Mouse (Mus musculus): ENCODE measurements at regions not wholly inside any gene's neighbourhood (a gene's known extent, or its start where the extent isn't known, plus 50 kb on each side); places are given as distances from the start of the nearest gene placed in this dataset.

DNA sequence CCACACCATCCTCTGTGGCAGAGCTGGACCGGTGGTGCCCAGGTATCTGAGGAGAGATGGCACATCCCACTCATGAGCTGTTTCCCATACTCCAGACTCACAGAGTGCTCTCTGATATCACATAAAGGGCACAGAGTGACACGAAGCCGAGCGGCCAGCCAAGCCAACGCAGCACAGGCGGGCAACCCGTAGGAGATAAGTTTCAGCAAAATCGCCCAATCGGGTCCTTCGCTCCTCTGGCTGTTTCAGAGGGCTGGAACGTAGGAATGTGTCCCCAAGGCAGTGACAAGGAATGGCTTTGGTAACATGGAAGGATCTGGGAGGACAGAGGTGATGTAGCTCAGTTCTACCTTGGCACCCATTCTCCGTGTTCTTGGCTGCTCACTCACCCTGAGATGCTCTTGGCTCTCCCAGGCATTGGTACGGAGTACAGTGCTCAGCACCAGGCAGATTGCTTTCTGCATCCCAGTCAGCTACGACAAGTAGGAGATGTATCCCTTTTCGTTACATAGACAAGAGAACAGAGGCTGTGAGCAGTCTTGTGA lies 56.4 kb upstream of the Ppara start:
- peak overlapping the region; percentile 13; the same call in 1 of the 2 replicates for H3K4me3 ChIP-seq
- WGBS: 88% methylated on average over 15 of the region's 15 CpGs
- no peaks in the 10 kb centered on the region for H3K9me3 ChIP-seq
- peaks cover 74% of the 10 kb centered on the region for H3K4me1 ChIP-seq
- H3K4me2 ChIP-seq (replicated peaks): peak overlapping the region; percentile 81
- H3K9ac ChIP-seq: 0 out of 2 replicates have a peak overlapping the region, but pooled peaks have one; percentile 23
- peaks cover 9% of the 10 kb centered on the region for H3K27me3 ChIP-seq (replicated peaks)
- peaks cover 23% of the 10 kb centered on the region for H3K36me3 ChIP-seq
- ATAC-seq (ENCODE audit: low FRiP score, low read depth): no peak
- H3K27ac ChIP-seq: peak overlapping the region; percentile 77; the same call in 1 of the 2 replicates

DNA sequence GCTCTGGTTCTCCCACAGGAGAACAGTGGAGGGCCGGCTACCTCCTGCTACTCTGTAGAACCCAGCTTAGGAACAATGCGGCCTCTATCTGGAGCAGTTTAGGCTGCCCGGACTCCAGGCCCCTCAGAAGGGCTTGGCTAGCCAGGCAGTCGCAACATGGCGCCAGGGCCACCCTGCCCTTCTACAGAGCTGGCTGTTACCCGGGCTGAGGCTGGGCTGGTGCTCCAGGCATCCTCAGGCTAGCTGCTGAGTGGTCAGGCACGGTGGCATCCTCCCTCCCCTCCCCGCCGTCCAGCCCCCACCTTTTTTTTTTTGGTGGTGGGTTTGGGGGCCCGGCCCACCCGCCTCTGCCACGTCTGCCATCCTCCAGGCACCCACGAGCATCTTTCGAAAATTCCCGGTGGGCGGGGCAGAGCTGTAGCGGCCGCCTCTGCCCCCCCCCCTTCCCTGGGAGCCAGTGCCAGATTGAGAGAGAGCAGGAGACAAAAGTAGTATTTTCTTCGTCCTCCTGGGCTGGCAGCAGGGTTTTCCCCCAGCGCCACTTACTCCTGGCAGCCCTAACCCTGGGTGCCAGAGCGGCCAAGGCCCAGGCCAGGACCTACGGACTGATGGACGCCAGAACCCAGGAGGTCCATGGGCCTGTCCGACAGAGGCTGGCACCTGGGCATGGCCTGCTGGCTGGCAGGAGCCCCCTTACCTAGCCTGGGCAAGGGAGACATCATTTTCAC lies 55.6 kb upstream of the Ppara start:
- H3K9ac ChIP-seq: peak overlapping the region; percentile 53
- no peaks in the 10 kb centered on the region for H3K9me3 ChIP-seq
- peak overlapping the region; percentile 19; the same call in 1 of the 2 replicates for H3K4me3 ChIP-seq
- WGBS: 75% methylated on average over 24 of the region's 24 CpGs
- ATAC-seq (ENCODE audit: low FRiP score, low read depth): peak; percentile 60
- peaks cover 30% of the 10 kb centered on the region for H3K36me3 ChIP-seq
- H3K27ac ChIP-seq: peak overlapping the region; percentile 77
- H3K4me1 ChIP-seq: peaks cover 72% of the 10 kb centered on the region
- peaks cover 6% of the 10 kb centered on the region for H3K27me3 ChIP-seq (replicated peaks)
- peak overlapping the region; percentile 81 for H3K4me2 ChIP-seq (replicated peaks)

DNA sequence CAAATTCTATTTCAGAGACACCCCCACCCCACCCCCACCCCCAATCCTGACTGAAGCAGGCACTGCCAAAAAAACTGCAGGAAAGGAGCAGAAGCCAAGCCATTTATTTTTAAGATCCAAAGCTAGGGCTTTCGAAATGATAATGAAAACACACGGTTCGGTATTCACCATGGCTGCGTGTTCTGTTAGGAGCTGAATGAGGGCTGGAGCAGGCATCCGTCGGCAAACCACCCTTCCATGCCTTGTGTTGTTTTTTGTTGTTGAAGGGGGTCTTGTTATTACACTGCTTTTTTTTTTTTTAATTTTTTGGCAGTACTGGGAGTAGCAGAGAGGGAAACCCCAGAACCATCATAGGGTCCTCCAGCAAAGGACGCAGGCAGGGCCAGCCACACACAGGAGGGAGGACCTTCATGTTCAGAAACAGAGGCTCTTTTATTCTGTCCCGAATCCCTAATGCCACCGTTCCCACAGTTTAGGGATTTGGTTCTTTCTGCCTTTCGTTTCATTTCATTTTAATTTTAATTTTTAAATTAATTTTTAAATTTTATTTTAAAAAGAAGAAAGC lies 54.8 kb upstream of the Ppara start:
- 74% methylated on average over 10 of the region's 10 CpGs for WGBS
- Histone ChIP-seq H3K36me3 (peaks cover 33% of the 10 kb centered on the region), H3K9ac (peak overlapping the region; percentile 53), H3K4me3 (peak overlapping the region; percentile 19; the same call in 1 of the 2 replicates), H3K4me1 (peaks cover 70% of the 10 kb centered on the region), H3K27ac (peak overlapping the region; percentile 77), H3K9me3 (no peaks in the 10 kb centered on the region), H3K27me3 (replicated peaks) (no peaks in the 10 kb centered on the region), H3K4me2 (replicated peaks) (peak overlapping the region; percentile 81)
- ATAC-seq (ENCODE audit: low FRiP score, low read depth): no peak

DNA sequence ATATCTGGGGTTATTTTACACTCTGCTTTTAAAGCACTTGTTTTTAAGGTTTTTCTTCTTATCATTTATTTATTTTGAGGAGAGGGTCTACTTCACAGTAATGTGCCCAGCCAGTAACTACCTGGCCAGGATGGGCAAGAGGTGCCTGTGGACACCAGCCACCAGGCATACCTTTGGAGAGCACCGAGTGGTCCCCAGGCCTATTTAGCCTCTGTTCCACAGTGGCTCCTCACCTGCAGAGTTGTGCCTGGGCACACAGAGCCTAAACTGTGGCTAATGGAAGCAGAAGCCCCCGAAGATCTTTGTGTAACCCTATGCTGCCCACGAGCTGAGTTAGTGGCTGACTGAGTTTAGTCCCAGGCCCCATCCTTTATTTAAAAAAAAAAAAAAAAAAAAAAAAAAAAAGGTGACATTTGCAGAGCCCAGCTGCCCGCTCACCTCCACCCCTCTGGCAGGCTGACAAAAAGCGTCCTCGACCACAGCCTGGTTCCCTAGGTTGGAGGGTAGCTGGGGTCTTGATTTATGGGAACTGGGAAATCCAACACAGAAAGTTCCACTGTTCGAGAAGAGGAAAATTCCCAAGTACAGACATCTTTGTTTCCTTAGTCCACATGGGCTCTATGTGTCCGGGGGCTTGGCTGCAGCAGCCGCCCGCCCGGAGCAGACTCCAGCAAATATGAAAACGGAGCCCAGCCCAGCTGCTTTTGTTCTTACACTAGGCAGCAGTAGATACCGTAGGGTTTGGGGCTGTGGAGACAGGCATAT lies 54.1 kb upstream of the Ppara start:
- peaks cover 37% of the 10 kb centered on the region for H3K36me3 ChIP-seq
- peak overlapping the region; percentile 46; the same call in 1 of the 2 replicates for H3K27ac ChIP-seq
- peaks cover 71% of the 10 kb centered on the region for H3K4me1 ChIP-seq
- WGBS: 31% methylated on average over 13 of the region's 13 CpGs
- H3K27me3 ChIP-seq (replicated peaks): no peaks in the 10 kb centered on the region
- peak overlapping the region; percentile 44; the same call in 1 of the 2 replicates for H3K9ac ChIP-seq
- no peaks in the 10 kb centered on the region for H3K9me3 ChIP-seq
- peak overlapping the region; percentile 81 for H3K4me2 ChIP-seq (replicated peaks)
- 0 out of 2 replicates have a peak overlapping the region, but pooled peaks have one; percentile 13 for H3K4me3 ChIP-seq
- peak; percentile 23; the same call in 1 of the 2 replicates for ATAC-seq (ENCODE audit: low FRiP score, low read depth)

DNA sequence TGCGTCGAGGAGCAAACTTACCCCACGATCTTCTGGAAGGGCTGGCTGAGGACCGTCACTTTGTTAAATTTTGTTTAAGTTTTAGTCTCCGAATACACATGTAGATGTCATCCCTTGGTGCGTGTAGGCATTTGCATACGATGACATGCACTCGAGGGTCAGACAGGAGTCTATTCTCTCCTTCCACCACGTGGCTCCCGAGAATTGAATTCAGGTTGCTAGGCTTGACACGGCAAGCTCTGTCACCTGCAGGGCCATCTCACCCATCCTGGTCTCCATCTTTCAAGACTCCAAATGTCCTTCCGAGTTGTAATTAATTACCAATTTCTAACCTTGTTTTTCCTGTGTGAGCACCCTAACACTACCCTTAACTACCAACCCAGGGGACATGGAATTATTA lies 52.7 kb upstream of the Ppara start:
- Histone ChIP-seq H3K9ac (no peak overlapping the region), H3K27me3 (replicated peaks) (no peaks in the 10 kb centered on the region), H3K36me3 (peaks cover 35% of the 10 kb centered on the region), H3K4me2 (replicated peaks) (no peak overlapping the region), H3K27ac (no peak overlapping the region), H3K4me3 (no peak overlapping the region), H3K9me3 (no peaks in the 10 kb centered on the region), H3K4me1 (peaks cover 73% of the 10 kb centered on the region)
- ATAC-seq (ENCODE audit: low FRiP score, low read depth): no peak
- WGBS: 88% methylated on average over 12 of the region's 12 CpGs

DNA sequence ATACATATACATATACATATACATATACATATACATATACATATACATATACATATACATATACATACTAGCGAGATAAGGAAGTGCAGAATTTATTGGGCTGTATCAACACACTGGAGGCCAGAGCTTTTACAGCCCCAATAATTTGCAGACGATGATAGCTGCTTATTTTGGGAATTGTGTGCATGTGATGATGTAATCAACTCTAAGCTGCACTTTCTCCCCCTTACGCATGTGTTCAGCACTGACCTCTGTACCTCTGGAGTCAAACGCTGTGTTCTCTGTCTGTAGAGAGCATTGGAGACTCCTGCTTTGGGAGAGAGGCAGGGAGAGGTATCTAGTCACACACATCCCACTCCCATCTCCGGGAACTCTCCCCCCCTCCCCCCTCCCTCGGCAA lies 52.0 kb upstream of the Ppara start:
- Histone ChIP-seq H3K9ac (no peak overlapping the region), H3K4me1 (peaks cover 72% of the 10 kb centered on the region), H3K4me3 (no peak overlapping the region), H3K27ac (no peak overlapping the region), H3K27me3 (replicated peaks) (no peaks in the 10 kb centered on the region), H3K36me3 (peaks cover 38% of the 10 kb centered on the region), H3K9me3 (no peaks in the 10 kb centered on the region), H3K4me2 (replicated peaks) (no peak overlapping the region)
- 83% methylated on average over 6 of the region's 6 CpGs for WGBS
- no peak for ATAC-seq (ENCODE audit: low FRiP score, low read depth)

DNA sequence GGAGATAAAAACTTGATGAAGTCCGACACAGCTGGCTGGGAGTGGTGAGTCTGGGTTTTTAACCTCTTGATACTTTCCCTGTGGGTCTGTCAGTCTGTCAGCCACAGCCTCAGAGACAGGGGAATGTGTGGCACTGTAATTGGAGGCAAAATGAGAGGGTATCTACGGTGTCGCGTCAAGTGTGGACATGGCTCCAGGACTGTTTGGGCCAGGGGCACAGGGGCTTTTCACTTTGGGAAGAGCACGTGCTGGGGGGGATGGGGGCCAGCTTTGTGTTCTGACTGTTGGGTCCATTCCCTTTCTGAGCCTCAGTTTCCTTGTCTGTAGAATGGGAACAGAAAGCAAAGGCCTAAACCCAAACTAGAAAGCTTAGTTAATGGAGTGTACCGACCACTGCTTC lies 51.5 kb upstream of the Ppara start:
- ATAC-seq (ENCODE audit: low FRiP score, low read depth): no peak
- Histone ChIP-seq H3K36me3 (peaks cover 38% of the 10 kb centered on the region), H3K4me2 (replicated peaks) (no peak overlapping the region), H3K9me3 (no peaks in the 10 kb centered on the region), H3K27me3 (replicated peaks) (no peaks in the 10 kb centered on the region), H3K9ac (no peak overlapping the region), H3K4me1 (peaks cover 71% of the 10 kb centered on the region), H3K27ac (no peak overlapping the region), H3K4me3 (no peak overlapping the region)
- 91% methylated on average over 6 of the region's 6 CpGs for WGBS

DNA sequence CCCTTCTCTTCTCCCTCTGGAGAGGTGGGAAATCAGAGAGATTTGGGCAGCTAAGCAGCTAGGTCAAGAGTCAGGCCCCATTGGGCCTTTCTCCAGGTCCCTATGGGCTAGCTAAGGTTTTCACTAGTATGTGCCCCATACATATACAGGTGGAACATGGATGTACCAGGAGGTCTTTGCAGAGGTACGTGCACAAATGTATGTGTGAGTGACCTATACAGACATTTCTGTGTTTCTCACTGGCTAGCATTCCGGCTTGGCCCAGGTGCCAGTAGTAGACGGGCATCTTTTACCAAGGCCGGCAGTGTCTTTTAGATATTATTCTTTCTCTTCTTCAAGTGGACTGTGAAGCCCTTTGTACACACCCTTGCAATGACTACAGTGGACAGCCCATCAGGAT lies 51.1 kb upstream of the Ppara start:
- no peak overlapping the region for H3K9ac ChIP-seq
- WGBS: 96% methylated on average over 4 of the region's 4 CpGs
- peaks cover 71% of the 10 kb centered on the region for H3K4me1 ChIP-seq
- no peaks in the 10 kb centered on the region for H3K9me3 ChIP-seq
- H3K4me3 ChIP-seq: no peak overlapping the region
- no peak overlapping the region for H3K27ac ChIP-seq
- no peak for ATAC-seq (ENCODE audit: low FRiP score, low read depth)
- no peaks in the 10 kb centered on the region for H3K27me3 ChIP-seq (replicated peaks)
- H3K4me2 ChIP-seq (replicated peaks): no peak overlapping the region
- H3K36me3 ChIP-seq: peaks cover 41% of the 10 kb centered on the region

DNA sequence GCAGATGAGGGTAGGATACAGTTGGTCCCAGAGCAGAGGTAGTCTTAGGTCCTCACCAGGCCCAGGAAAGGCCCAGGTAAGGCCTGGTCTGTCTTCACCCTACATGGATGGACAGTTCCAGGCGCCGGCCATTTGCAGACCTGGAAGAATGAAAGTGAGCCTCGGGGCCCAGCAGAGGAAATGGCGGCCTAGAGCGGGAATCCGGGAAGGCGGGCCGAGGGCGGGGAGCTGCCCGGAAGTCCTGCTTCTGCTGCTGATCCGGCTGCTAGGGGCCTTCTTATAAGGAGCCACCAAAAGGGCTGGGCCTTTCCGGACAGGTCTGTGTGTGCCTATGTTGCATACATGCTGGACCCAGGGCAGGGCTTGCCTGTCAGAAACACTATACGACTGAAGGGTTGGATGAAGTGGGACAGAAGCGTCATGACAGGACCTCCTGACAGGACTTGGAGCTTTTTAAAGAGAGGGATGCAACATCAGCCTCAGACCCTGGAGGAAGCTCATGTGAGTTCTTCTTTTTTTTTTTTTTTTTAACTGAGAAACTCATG lies 50.5 kb upstream of the Ppara start:
- no peak overlapping the region for H3K27ac ChIP-seq
- H3K36me3 ChIP-seq: peaks cover 46% of the 10 kb centered on the region
- no peak overlapping the region for H3K4me2 ChIP-seq (replicated peaks)
- no peak for ATAC-seq (ENCODE audit: low FRiP score, low read depth)
- H3K4me1 ChIP-seq: peaks cover 71% of the 10 kb centered on the region
- H3K9me3 ChIP-seq: no peaks in the 10 kb centered on the region
- H3K4me3 ChIP-seq: no peak overlapping the region
- WGBS: 88% methylated on average over 14 of the region's 14 CpGs
- no peaks in the 10 kb centered on the region for H3K27me3 ChIP-seq (replicated peaks)
- H3K9ac ChIP-seq: no peak overlapping the region

DNA sequence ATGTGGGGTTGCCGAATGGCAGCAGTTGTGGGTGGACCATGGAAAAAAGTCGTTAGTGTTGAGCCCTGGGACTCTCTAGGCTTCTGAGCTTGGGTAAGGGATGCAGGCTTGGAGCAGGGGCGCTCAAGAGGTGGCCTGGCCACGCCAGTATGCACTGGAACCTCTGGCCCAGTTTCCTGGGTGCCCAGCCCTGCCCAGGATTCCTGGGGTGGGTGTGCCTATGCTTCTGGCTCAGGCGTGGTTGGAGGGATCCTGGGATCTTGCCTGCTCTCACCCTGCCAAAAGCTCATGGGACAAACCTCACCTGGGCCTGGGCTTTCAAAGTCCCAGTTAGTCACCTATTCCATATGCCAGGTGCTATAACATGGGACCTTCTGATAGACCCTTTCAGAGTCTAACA lies 49.9 kb upstream of the Ppara start:
- Histone ChIP-seq H3K27me3 (replicated peaks) (no peaks in the 10 kb centered on the region), H3K9me3 (no peaks in the 10 kb centered on the region), H3K9ac (no peak overlapping the region), H3K4me2 (replicated peaks) (no peak overlapping the region), H3K36me3 (peaks cover 53% of the 10 kb centered on the region), H3K4me1 (peaks cover 70% of the 10 kb centered on the region), H3K27ac (no peak overlapping the region), H3K4me3 (no peak overlapping the region)
- ATAC-seq (ENCODE audit: low FRiP score, low read depth): no peak
- WGBS: 69% methylated on average over 5 of the region's 5 CpGs

All from neural tube, embryonic 12.5 days (tissue).